Mouse (Mus musculus): ENCODE data around the gene Acan.

DNA sequence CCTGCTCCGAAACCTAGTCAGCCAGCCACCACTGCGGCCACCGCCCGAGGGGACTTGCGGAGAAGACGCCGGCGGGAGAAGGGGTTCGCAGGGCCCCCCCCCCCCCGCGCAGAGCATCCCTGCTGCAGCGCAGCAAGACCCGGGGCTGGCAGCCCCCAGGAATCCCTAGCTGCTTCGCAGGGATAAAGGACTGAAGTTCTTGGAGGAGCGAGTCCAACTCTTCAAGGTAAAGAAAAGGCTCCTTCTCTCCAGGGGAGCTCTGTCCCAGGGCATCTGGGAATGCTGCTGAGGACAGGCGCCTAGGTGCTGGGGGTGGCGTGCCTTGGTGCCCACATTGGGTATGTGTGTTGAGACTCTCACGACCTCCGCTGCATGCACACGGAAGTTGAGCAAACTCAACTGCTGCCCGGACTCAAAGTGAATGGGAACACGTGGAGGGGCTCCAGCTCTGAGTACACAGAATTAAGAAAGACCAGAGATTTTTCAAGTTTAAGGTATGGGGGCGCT lies at the start of gene Acan:
- TF ChIP-seq CTCF (IDR thresholded peaks at IDR 0.05; ENCODE audit: low read depth) (no peak), EP300 (IDR thresholded peaks at IDR 0.05; ENCODE audit: low read depth) (no peak)

Measured in heart, postnatal 0 days (tissue).